Mouse (Mus musculus): Measurements from ENCODE around the gene Igdcc3. TPM values are rescaled to one million over a fixed set of nuclear protein-coding genes. Genes with fewer than 3 reads are reported as not detected.

The Igdcc3 gene
- polyA plus RNA-seq, 1 experiment from 2014 or later = 7.5 TPM

DNA sequence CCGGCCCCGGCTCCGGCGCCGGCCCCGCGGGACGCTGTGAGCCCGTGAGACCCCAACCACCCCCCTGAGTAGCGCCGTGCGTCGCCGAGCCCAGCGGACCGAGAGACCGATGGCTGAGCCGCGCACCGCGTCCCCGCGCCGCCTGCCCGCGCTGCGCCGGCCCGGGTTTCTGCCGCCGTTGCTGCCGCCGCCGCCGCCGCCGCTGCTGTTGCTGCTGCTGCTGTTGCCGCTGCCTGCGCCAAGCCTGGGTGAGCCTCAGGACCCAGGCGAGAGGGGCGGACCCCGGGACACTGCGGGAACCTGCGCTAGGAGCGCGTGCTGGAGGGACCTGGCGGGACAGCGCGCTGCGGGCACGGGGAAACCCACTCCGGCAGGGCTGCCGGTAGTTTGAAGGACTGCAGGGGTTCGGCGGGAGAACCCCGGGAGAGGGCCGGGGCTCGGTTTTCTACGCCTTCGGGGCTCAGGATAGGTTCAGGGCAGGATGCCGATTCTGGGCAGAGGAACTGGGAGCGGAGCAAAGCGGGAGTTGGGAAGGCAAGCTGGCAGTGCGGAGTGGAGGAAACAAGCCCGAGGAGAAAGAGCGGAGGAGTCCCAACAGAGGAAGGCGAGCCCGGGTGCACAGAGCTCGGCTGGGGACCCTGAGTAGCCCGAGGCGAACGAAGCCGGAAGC is 452 bp downstream of the Igdcc3 start:
- peaks cover 10% of the 10 kb centered on the region for H3K4me1 ChIP-seq
- H3K9ac ChIP-seq = peak overlapping the region; percentile 88
- no peaks in the 10 kb centered on the region; the same call in 1 of the 2 replicates for H3K27me3 ChIP-seq
- ATAC-seq (ENCODE audit: insufficient number of reproducible peaks, insufficient read depth, low FRiP score, low TSS enrichment) = peak; percentile 72
- under 1% methylated on average over 61 of the region's 73 CpGs for WGBS
- H3K4me2 ChIP-seq (replicated peaks) = peak overlapping the region; percentile 85
- H3K9me3 ChIP-seq = no peaks in the 10 kb centered on the region
- peak overlapping the region; percentile 56 for H3K4me3 ChIP-seq
- H3K27ac ChIP-seq = peak overlapping the region; percentile 91
- 0 out of 2 replicates have a peak, but pooled peaks cover 6% of the 10 kb centered on the region for H3K36me3 ChIP-seq

GRCm38 (mm10) chr9:65141976-65142318 is 958 bp downstream of the Igdcc3 start:
- peak overlapping the region; percentile 88 for H3K9ac ChIP-seq
- H3K36me3 ChIP-seq = 0 out of 2 replicates have a peak, but pooled peaks cover 6% of the 10 kb centered on the region
- WGBS = 0% methylated on average over 17 of the region's 17 CpGs
- peak; percentile 48; the same call in 1 of the 2 replicates for ATAC-seq (ENCODE audit: insufficient number of reproducible peaks, insufficient read depth, low FRiP score, low TSS enrichment)
- H3K4me3 ChIP-seq = peak overlapping the region; percentile 56
- peak overlapping the region; percentile 85 for H3K4me2 ChIP-seq (replicated peaks)
- no peaks in the 10 kb centered on the region for H3K9me3 ChIP-seq
- H3K4me1 ChIP-seq = peaks cover 10% of the 10 kb centered on the region
- peak overlapping the region; percentile 91 for H3K27ac ChIP-seq
- H3K27me3 ChIP-seq = no peaks in the 10 kb centered on the region; the same call in 1 of the 2 replicates

DNA sequence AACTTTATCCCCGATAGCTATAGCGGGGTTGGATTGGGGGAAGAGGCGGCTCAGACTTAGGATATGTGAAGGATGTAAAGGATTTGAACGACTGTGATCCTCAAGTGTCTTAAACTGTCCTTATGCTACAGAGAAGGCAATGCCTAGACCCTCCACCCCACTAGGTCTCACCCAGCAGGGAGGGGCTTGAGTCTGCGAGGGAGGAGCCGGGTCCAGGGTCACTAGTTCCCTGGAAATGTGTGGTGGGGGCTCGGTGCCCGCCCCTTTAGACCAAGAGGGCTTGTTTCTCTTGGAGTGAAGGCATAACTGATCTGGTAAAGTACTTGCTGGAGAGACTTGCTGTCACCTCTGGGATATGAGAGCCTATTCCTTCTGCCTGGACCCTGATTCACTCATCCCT is 1.4 kb downstream of the Igdcc3 start:
- 2% methylated on average over 8 of the region's 8 CpGs for WGBS
- Histone ChIP-seq H3K9me3 (no peaks in the 10 kb centered on the region), H3K4me1 (peaks cover 10% of the 10 kb centered on the region), H3K27ac (no peak overlapping the region), H3K4me2 (replicated peaks) (peak overlapping the region; percentile 85), H3K36me3 (0 out of 2 replicates have a peak, but pooled peaks cover 6% of the 10 kb centered on the region), H3K4me3 (peak overlapping the region; percentile 56), H3K27me3 (no peaks in the 10 kb centered on the region; the same call in 1 of the 2 replicates), H3K9ac (peak overlapping the region; percentile 88)
- no peak for ATAC-seq (ENCODE audit: insufficient number of reproducible peaks, insufficient read depth, low FRiP score, low TSS enrichment)

DNA sequence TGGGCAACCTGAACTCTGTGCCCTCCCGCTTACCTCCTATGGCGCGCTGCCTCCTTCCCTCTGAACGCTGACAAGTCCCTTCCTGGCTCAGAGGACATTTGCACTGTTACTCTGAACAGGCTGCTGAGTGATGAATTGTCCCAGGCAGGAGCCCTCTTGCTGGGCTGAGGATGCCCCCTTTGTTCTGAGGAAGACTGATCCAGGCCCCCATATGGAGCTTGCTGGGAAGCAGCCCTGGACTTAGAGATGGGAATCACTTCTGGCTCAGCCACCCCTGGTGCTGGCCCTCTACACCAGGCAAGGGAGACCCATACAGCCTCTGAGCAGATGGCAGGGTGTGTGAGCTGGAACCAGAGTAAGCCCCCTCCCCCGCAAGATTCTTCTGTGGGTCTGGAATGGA is 5.0 kb downstream of the Igdcc3 start:
- no peak overlapping the region for H3K4me2 ChIP-seq (replicated peaks)

DNA sequence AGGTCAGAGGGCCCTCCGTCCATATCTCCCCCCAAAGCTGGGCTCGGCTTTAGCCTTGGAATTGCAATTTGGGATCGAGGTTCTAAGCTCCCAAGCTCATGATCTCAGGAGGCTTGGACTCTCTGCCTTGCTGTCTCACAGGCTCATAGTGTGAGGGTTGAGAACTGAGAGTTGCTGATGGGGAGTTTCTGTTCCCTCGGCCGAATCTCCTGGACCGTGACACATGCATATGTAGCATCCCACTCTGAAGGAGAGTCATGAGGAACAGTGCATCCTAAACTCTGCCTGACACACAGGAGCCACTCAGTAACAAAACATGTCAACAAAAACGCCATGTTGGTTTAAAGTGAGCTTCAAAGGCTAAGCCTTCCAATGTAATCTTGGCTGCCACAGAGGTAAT is 7.5 kb downstream of the Igdcc3 start:
- Histone ChIP-seq H3K4me1 (peaks cover 11% of the 10 kb centered on the region), H3K36me3 (0 out of 2 replicates have a peak, but pooled peaks cover 6% of the 10 kb centered on the region), H3K27ac (no peak overlapping the region), H3K4me3 (no peak overlapping the region), H3K27me3 (no peaks in the 10 kb centered on the region; the same call in 1 of the 2 replicates), H3K9ac (no peak overlapping the region), H3K9me3 (no peaks in the 10 kb centered on the region), H3K4me2 (replicated peaks) (no peak overlapping the region)
- no peak for ATAC-seq (ENCODE audit: insufficient number of reproducible peaks, insufficient read depth, low FRiP score, low TSS enrichment)
- WGBS = 85% methylated on average over 7 of the region's 7 CpGs

More for the DNA sequence above, 5.0 kb downstream of the Igdcc3 start:
- WGBS = 64% methylated on average over 5 of the region's 5 CpGs
- Histone ChIP-seq H3K27ac (no peak overlapping the region), H3K27me3 (no peaks in the 10 kb centered on the region; the same call in 1 of the 2 replicates), H3K9me3 (no peaks in the 10 kb centered on the region), H3K36me3 (0 out of 2 replicates have a peak, but pooled peaks cover 6% of the 10 kb centered on the region), H3K4me1 (peaks cover 6% of the 10 kb centered on the region), H3K9ac (no peak overlapping the region), H3K4me3 (no peak overlapping the region)
- ATAC-seq (ENCODE audit: insufficient number of reproducible peaks, insufficient read depth, low FRiP score, low TSS enrichment) = no peak

- Histone ChIP-seq H3K4me2 (replicated peaks) (no peak overlapping the region), H3K9me3 (no peaks in the 10 kb centered on the region), H3K36me3 (no peaks in the 10 kb centered on the region), H3K27ac (peak overlapping the region; percentile 69), H3K9ac (peak overlapping the region; percentile 5; the same call in 1 of the 2 replicates), H3K4me3 (no peak overlapping the region), H3K27me3 (no peaks in the 10 kb centered on the region), H3K4me1 (peaks cover 45% of the 10 kb centered on the region)
- no peak for ATAC-seq (ENCODE audit: insufficient number of reproducible peaks, insufficient read depth, low FRiP score, low TSS enrichment)
- WGBS = 42% methylated on average over 6 of the region's 6 CpGs
Measured at GRCm38 (mm10) chr9:65152711-65153330, 11.8 kb downstream of the Igdcc3 start.

GRCm38 (mm10) chr9:65153331-65153711 is 12.3 kb downstream of the Igdcc3 start:
- WGBS = 6% methylated on average over 5 of the region's 5 CpGs
- no peaks in the 10 kb centered on the region for H3K9me3 ChIP-seq
- ATAC-seq (ENCODE audit: insufficient number of reproducible peaks, insufficient read depth, low FRiP score, low TSS enrichment) = no peak
- no peaks in the 10 kb centered on the region for H3K36me3 ChIP-seq
- peak overlapping the region; percentile 69 for H3K27ac ChIP-seq
- H3K9ac ChIP-seq = peak overlapping the region; percentile 5; the same call in 1 of the 2 replicates
- H3K4me1 ChIP-seq = peaks cover 45% of the 10 kb centered on the region
- H3K27me3 ChIP-seq = no peaks in the 10 kb centered on the region
- no peak overlapping the region for H3K4me3 ChIP-seq
- H3K4me2 ChIP-seq (replicated peaks) = no peak overlapping the region

DNA sequence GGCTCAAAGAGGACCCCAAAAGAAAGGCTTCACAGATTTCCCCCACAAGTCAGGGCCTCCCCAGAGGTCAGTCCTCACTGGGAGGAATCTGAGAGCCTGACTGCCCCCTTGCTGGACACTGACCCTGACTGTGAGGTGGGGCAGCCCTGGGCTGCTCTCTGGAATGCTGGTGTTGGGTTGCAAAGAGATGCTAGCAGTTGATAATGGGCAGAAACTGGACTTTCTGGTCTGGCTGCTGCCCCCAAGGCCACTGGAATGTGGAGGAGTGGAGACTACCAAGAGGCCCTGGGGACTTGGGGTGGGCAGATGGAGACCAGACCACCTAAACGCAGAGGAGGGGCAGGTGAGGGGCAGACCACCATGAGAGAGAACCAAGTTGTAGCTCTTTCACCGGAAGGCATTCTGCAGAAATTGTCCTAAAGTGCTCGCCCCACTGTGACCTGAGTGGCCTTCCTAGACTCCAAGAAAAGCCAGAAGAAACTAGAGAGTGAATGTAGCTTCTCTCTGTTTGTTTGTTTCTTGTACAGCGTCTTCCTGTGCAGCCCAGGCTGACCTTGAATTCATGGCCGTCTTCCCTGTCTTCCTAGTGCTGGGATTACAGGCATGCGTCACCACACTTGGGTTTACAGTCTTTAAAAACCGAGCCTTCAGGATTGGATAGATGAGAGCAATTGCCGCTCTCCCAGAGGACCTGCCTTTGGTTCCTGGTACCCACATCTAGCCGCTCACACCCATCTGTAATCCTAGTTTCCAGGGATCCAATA is 13.9 kb downstream of the Igdcc3 start:
- H3K4me1 ChIP-seq = peaks cover 48% of the 10 kb centered on the region

DNA sequence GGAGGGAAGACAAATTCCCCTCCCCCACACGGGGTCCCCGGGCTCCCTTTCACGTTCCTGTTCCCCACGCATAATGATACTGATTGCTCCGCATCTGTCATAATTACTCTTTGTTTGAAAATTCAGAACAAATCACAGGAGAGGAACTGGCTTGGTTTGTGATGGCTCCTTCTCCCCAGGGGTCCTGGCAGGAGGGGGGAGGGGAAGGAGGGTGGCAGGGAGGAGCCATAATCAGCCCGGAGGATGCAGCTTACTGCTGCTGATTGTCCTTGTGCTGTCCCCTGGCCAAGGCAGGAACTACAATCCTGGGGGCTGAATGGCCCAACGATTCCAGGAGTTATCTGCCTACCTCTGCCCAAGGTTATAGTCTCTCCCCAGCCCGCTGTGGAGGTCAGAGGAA is 15.6 kb downstream of the Igdcc3 start:
- 6% methylated on average over 8 of the region's 8 CpGs for WGBS
- ATAC-seq (ENCODE audit: insufficient number of reproducible peaks, insufficient read depth, low FRiP score, low TSS enrichment) = no peak
- Histone ChIP-seq H3K4me1 (peaks cover 55% of the 10 kb centered on the region), H3K4me3 (no peak overlapping the region), H3K36me3 (peaks cover 5% of the 10 kb centered on the region; the same call in 1 of the 2 replicates), H3K9me3 (no peaks in the 10 kb centered on the region), H3K27ac (no peak overlapping the region), H3K27me3 (no peaks in the 10 kb centered on the region), H3K4me2 (replicated peaks) (peak overlapping the region; percentile 22; the same call in 1 of the 2 replicates), H3K9ac (no peak overlapping the region)

More for the DNA sequence above, 13.9 kb downstream of the Igdcc3 start:
- Histone ChIP-seq H3K4me2 (replicated peaks) (no peak overlapping the region), H3K27ac (peak overlapping the region; percentile 24; the same call in 1 of the 2 replicates), H3K9ac (no peak overlapping the region), H3K27me3 (no peaks in the 10 kb centered on the region), H3K4me3 (no peak overlapping the region), H3K9me3 (no peaks in the 10 kb centered on the region), H3K36me3 (peaks cover 5% of the 10 kb centered on the region; the same call in 1 of the 2 replicates)
- WGBS = 38% methylated on average over 9 of the region's 9 CpGs
- ATAC-seq (ENCODE audit: insufficient number of reproducible peaks, insufficient read depth, low FRiP score, low TSS enrichment) = no peak

DNA sequence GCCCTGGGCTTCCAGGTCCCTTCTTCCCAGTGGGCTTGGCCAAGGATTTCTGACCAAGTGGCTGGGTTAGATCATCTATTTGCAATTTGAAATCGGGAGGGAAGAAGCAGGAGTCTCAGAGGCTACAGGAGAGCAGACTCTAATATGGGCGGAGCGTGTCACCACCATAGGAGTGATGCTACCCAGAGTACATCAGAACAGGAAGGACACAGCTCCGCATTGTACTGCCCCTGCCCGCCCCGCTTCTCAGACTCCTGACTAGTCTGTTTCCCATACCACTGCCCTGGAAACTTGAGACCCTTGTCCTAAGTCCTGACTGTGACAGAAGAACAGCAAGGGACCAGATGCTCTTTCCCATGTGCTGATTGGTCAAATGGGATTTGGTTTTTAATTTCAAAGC is 16.6 kb downstream of the Igdcc3 start:
- H3K27ac ChIP-seq = no peak overlapping the region
- 19% methylated on average over 6 of the region's 6 CpGs for WGBS
- H3K9me3 ChIP-seq = no peaks in the 10 kb centered on the region
- H3K27me3 ChIP-seq = 0 out of 2 replicates have a peak, but pooled peaks cover 4% of the 10 kb centered on the region
- peaks cover 5% of the 10 kb centered on the region; the same call in 1 of the 2 replicates for H3K36me3 ChIP-seq
- H3K9ac ChIP-seq = no peak overlapping the region
- H3K4me1 ChIP-seq = peaks cover 63% of the 10 kb centered on the region
- ATAC-seq (ENCODE audit: insufficient number of reproducible peaks, insufficient read depth, low FRiP score, low TSS enrichment) = no peak
- no peak overlapping the region for H3K4me2 ChIP-seq (replicated peaks)
- H3K4me3 ChIP-seq = no peak overlapping the region

- Histone ChIP-seq H3K4me1 (peaks cover 53% of the 10 kb centered on the region), H3K27me3 (peaks cover 6% of the 10 kb centered on the region; the same call in 1 of the 2 replicates), H3K9ac (no peak overlapping the region), H3K9me3 (no peaks in the 10 kb centered on the region), H3K4me3 (no peak overlapping the region), H3K27ac (no peak overlapping the region), H3K36me3 (peaks cover 5% of the 10 kb centered on the region; the same call in 1 of the 2 replicates), H3K4me2 (replicated peaks) (no peak overlapping the region)
- 22% methylated on average over 4 of the region's 4 CpGs for WGBS
- no peak for ATAC-seq (ENCODE audit: insufficient number of reproducible peaks, insufficient read depth, low FRiP score, low TSS enrichment)
Measured at GRCm38 (mm10) chr9:65161188-65161587, 20.2 kb downstream of the Igdcc3 start.
